Mouse (Mus musculus): ENCODE results near the gene D930020B18Rik. TPM values are rescaled to one million over a fixed set of nuclear protein-coding genes. Genes with fewer than 3 reads are reported as not detected.

Gene D930020B18Rik
- not detected for total RNA-seq (2023)

DNA sequence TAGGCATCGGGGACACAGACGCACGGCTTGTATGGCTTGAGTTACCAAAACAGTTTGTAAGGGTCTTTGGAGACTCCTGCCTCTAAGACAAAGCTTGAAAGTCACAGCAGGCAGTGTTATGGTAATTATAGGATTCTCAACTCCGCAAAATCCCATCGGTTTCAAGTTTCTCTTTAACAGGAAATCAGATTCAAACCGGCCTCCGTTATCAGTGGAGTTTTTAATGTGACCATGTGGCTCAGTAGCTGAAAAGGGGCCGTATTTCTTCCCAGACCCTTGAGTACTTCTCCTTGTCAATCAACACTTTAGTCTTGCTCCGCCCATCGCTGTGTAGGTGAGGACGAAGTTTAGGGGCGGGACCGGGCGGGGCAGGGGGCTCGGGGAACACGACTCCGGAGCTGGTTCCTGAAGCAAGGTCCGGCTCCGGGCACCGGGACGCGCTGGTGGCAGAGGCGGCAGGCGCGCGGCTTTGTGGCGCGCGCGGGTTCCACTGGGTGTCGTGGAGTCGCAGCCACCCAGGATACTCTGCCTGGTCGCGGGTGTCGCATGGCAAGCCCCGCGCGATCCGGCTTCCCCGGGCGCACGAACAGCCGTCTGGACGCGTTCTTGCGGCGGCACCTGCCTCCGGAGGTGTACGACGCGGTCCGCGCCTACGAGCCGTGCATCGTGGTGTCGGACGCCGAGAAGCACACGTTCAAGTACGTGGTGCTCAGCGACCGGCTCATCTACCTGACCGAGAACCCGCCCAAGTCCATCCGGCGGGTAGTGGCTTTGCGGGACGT, at the start of gene D930020B18Rik:
Gene D930020B18Rik (plus strand): TSS at position 317 of the 782 bp plus-strand sequence.

GRCm38 (mm10) chr10:121626186-121626882, 15.1 kb upstream of the D930020B18Rik start, which contains the start of gene Xpot:
Gene Xpot (minus strand): TSS chr10:121626332.

DNA sequence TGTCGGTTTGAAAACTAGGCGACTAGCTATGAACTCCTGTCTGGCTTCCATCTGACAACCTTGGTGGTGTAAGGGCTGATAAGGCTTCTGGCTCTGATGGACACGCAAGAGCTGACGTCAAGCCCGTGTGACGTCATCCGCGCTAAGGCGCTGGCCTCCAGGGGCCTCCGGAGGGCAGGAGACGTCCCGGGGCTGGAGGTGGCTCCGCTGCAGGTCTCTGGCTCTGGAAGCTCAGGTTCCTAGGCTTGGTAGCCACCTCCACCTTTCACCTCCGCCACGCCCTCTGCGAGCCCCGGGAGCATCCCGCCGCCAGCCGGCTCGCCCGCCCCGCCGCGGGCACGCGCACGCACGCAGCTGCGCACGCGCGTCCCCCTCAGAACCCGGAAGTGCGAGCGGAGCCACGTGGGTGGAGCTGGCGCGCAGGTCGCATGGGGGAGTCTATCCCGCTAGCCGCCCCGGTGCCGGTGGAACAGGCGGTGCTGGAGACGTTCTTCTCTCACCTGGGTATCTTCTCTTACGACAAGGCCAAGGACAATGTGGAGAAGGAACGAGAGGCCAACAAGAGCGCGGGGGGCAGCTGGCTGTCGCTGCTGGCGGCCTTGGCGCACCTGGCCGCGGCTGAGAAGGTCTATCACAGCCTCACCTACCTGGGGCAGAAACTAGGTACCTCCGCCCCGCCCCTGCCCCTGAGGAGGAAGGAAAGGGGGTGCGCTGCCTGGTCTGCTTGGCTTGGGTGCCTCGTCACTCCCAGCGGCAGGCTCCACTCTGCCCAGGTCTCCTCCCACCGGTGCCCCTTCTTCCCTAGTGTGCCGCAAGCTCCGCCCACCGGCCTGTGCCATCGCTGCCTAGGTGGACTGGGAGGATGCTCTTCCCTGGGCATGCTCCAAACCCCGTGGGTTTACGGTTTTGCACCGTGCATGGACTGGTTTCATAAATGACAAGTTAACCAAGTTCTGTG, 98.4 kb downstream of the D930020B18Rik start, which contains the start of gene BC048403:
Gene BC048403 (plus strand): TSS at position 390 of the 958 bp plus-strand sequence.

Other genes starting within 250 kb of the D930020B18Rik start
- gene Rassf3, start 165.2 kb upstream of the D930020B18Rik start, total RNA-seq (2023), result 10 to 100 TPM; 70.3 to 80.2 TPM
- 10 to 100 TPM; 81.1 to 84.0 TPM for gene Tbk1, start 54.8 kb upstream of the D930020B18Rik start, total RNA-seq (2023)
- 10 to 100 TPM; 43.0 to 44.6 TPM for gene Xpot, start 15.3 kb upstream of the D930020B18Rik start, total RNA-seq (2023)
- 10 to 100 TPM in 1 of 2 experiments, 1 to 10 TPM in 1; 8.0 to 10.6 TPM for gene BC048403, start 98.3 kb downstream of the D930020B18Rik start, total RNA-seq (2023)

Measured in B cell, adult 67 days (primary cell).